Mouse (Mus musculus): Measurements from ENCODE around the gene Pde6h.

GRCm38 (mm10) chr6:136940188-136940960, 16.7 kb downstream of the Pde6h start:
- TF ChIP-seq POLR2A (IDR thresholded peaks at IDR 0.05; ENCODE audit: borderline replicate concordance, insufficient read depth, low read length) (no peak), CTCF (IDR thresholded peaks at IDR 0.05; ENCODE audit: borderline replicate concordance, insufficient read depth, low read depth, low read length) (no peak)

Measured in cerebellum, adult 2 months (tissue).